8 mouse cellular contexts compared by ENCODE assay signal in the genomic region with DNA sequence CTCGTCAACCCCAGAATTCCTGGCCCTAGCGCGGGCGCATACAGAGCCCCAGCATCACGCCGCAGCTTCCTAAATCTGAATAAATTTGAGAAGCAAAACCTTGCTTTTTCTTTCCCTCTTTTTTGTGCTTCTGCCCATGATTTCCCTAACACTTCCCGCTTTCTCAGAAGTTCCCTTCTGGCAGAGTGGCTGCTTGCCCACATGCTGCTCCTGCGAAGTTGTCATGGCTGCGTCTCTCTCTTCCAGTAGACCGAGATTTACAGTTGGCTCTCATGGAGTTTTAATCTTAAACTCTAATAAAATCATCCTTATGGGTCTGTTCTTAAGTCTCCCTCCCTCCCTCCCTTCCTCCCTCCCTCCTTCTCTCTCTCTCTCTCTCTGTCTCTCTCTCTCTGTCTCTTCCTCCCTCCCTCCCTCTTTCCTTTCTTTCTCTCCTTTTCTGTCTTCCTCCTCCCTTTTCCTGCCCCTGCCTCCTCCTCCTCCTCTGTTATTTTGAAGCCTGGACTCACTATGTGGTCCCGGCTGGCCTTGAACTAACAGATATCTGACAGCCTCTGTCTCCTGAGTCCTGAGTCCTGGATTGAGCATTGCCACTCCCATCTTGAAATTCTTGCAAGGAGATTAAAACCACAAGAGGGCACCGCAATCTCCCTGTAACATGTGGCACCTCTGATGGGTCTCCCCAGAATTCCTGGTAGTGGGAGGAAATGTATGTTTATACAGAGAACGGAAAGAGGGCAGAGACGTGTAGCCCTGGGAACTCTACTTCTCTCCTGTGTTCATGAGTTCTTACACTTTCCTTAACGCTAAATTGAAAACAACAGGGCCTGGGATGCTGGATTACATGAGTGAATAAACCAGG. TPM values are rescaled to one million over a fixed set of nuclear protein-coding genes. Genes with fewer than 3 reads are reported as not detected.
A peak's percentile ranks its signal among the peaks of the same experiment; 100 is the strongest.
DNase-seq lines count a peak whose midpoint lies in the region; ATAC-seq and TF ChIP-seq lines count a peak whose summit lies in the region.

No protein-coding gene starts in this region.

- no peak for TF ChIP-seq EP300 in heart, postnatal 0 days (IDR thresholded peaks at IDR 0.05; ENCODE audit: low read depth)

- H3K4me2 ChIP-seq in heart, postnatal 0 days (ENCODE audit: low read depth, low read length) = peak overlapping the region; percentile 49

- 0 out of 2 replicates have a peak, but pooled peaks cover 5% of the 10 kb centered on the region for H3K4me1 ChIP-seq in heart, postnatal 0 days (ENCODE audit: control insufficient read depth, insufficient read depth)
- H3K4me1 ChIP-seq in embryonic facial prominence, embryonic 10.5 days = peaks cover 20% of the 10 kb centered on the region

- no peaks in the 10 kb centered on the region for H3K9me3 ChIP-seq in heart, postnatal 0 days (replicated peaks; ENCODE audit: control insufficient read depth, low read length)
- H3K9me3 ChIP-seq in embryonic facial prominence, embryonic 10.5 days = no peaks in the 10 kb centered on the region

- no peaks in the 10 kb centered on the region for H3K36me3 ChIP-seq in heart, postnatal 0 days (replicated peaks; ENCODE audit: control insufficient read depth, insufficient read depth, low read length)
- H3K36me3 ChIP-seq in embryonic facial prominence, embryonic 10.5 days (replicated peaks) = no peaks in the 10 kb centered on the region

- no peaks in the 10 kb centered on the region for H3K27me3 ChIP-seq in heart, postnatal 0 days (ENCODE audit: control insufficient read depth, insufficient read depth, low read length)
- H3K27me3 ChIP-seq in embryonic facial prominence, embryonic 10.5 days (replicated peaks; ENCODE audit: low read depth, poor library complexity, severe bottlenecking) = 0 out of 2 replicates have a peak, but pooled peaks cover 4% of the 10 kb centered on the region

- no peak overlapping the region; the same call in 1 of the 2 replicates for H3K9ac ChIP-seq in heart, postnatal 0 days (replicated peaks; ENCODE audit: low read depth, low read length)

- no peak for DNase-seq in heart, postnatal 0 days (ENCODE audit: low spot score)
- no peak for DNase-seq in heart, postnatal 4 days
- DNase-seq in embryonic facial prominence, embryonic 10.5 days (ENCODE audit: low spot score) = no peak
- peak; percentile 28 to 48 for DNase-seq in layer of hippocampus, adult 18-20 months (ENCODE audit: low spot score in 2 of 2)
- no peak for DNase-seq in ovary, postnatal 14 days (ENCODE audit: low spot score)
- no peak for DNase-seq in B cell, adult 2 months
- no peak for DNase-seq in adrenal gland, adult 8-10 months

- no peak for TF ChIP-seq CTCF in heart, postnatal 0 days (IDR thresholded peaks at IDR 0.05; ENCODE audit: low read depth)

- WGBS in heart, postnatal 0 days = 57% methylated on average over 15 of the region's 15 CpGs
- 57% methylated on average over 15 of the region's 15 CpGs for WGBS in embryonic facial prominence, embryonic 10.5 days

- ATAC-seq in heart, postnatal 0 days (ENCODE audit: insufficient read depth, low read depth) = no peak
- ATAC-seq in megakaryocyte-erythroid progenitor cell, adult 5-6 weeks (replicated peaks; ENCODE audit: low FRiP score, low TSS enrichment, poor library complexity, severe bottlenecking) = peak; percentile 45

- no peak overlapping the region for H3K27ac ChIP-seq in heart, postnatal 0 days (ENCODE audit: low read depth)
- peak overlapping the region; percentile 20; the same call in 1 of the 2 replicates for H3K27ac ChIP-seq in embryonic facial prominence, embryonic 10.5 days (replicated peaks)

- H3K4me3 ChIP-seq in heart, postnatal 0 days (ENCODE audit: low read depth, low read length) = no peak overlapping the region
- H3K4me3 ChIP-seq in embryonic facial prominence, embryonic 10.5 days = peak overlapping the region; percentile 35

RNA-seq across cellular contexts. Expression of gene Slc28a3, which starts 21.8 kb away (rescaled TPM):
- total RNA-seq in heart, postnatal 0 days (2014; rRNA removed; ENCODE audit: low replicate concordance) = not detected in 2 replicates
- polyA plus RNA-seq in heart, postnatal 0 days (2015; fragmentation: Nextera tagmentation; extraction: Ambion mirVana) = not detected in 2 replicates
- not detected for total RNA-seq in heart, postnatal 4 days (2021)
- not detected in 2 replicates for polyA plus RNA-seq in embryonic facial prominence, embryonic 10.5 days (2016; fragmentation: Nextera tagmentation; extraction: Ambion mirVana)
- total RNA-seq in layer of hippocampus, adult 18-20 months (2021) = under 1 TPM; 0.13 to 0.20 TPM
- total RNA-seq in megakaryocyte-erythroid progenitor cell, adult 5-6 weeks (2014; fragmentation: Nextera tagmentation) = 1.4 TPM in 1 of 2 replicates, not detected in the other
- total RNA-seq in megakaryocyte-erythroid progenitor cell, adult 5-6 weeks (2017) = not detected in 2 replicates
- not detected for total RNA-seq in adrenal gland, adult 8-10 months (2022)

Comparison
In these comparisons a context has a peak if more than half of its experiments do, and no peak if none do; other contexts are left out.
1. DNase-seq: peak in layer of hippocampus, adult 18-20 months (2 of 2); none in heart, postnatal 0 days (single experiment), heart, postnatal 4 days (single experiment), embryonic facial prominence, embryonic 10.5 days (single experiment), ovary, postnatal 14 days (single experiment), B cell, adult 2 months (0 of 2) and adrenal gland, adult 8-10 months (single experiment).